Mouse (Mus musculus): ENCODE results near the gene Syngr1. TPM values are rescaled to one million over a fixed set of nuclear protein-coding genes. Genes with fewer than 3 reads are reported as not detected.

Gene Syngr1
- polyA plus RNA-seq, 1 experiment from 2014 or later: 24.3 TPM

DNA sequence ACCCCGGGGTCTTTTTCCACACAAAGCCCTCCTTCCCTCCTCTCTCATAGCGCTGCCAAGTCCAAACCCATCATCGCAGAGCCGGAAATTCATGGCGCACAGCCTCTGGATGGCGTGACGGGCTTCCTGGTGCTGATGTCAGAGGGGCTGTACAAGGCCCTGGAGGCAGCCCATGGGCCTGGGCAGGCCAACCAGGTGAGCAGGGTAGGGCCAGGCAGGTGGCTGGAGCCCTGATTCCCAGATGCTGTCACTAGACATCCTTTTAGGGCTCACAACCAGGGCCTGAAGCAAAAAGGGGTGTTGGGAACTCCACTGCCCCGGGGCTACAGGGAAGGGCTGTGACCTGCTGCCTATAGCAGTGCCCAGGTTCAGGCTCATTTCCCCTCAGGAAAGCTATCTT, 64.6 kb downstream of the Syngr1 start:
- ATAC-seq (replicated peaks; ENCODE audit: low FRiP score, low TSS enrichment, low read depth): no peak
- WGBS: 95% methylated on average over 8 of the region's 8 CpGs
- H3K9me3 ChIP-seq (ENCODE audit: control insufficient read depth, low read length): no peaks in the 10 kb centered on the region
- no peaks in the 10 kb centered on the region for H3K27me3 ChIP-seq (replicated peaks; ENCODE audit: control insufficient read depth, insufficient read depth, low read length)
- H3K27ac ChIP-seq (ENCODE audit: low read depth): no peak overlapping the region
- DNase-seq (ENCODE audit: low spot score): no peak
- H3K36me3 ChIP-seq (ENCODE audit: control insufficient read depth, insufficient read depth, low read length): peaks cover 97% of the 10 kb centered on the region
- no peak overlapping the region for H3K9ac ChIP-seq (ENCODE audit: low read length)
- no peak overlapping the region for H3K4me3 ChIP-seq (ENCODE audit: low read depth, low read length)
- H3K4me1 ChIP-seq (replicated peaks; ENCODE audit: control insufficient read depth, insufficient read depth, low read length): peaks cover 19% of the 10 kb centered on the region; the same call in 1 of the 2 replicates
- no peak overlapping the region for H3K4me2 ChIP-seq (ENCODE audit: low read length)

GRCm38 (mm10) chr15:80157197-80157943, 66.2 kb downstream of the Syngr1 start:
- Histone ChIP-seq H3K27me3 (replicated peaks; ENCODE audit: control insufficient read depth, insufficient read depth, low read length) (no peaks in the 10 kb centered on the region), H3K9ac (ENCODE audit: low read length) (no peak overlapping the region), H3K36me3 (ENCODE audit: control insufficient read depth, insufficient read depth, low read length) (peaks cover 99% of the 10 kb centered on the region), H3K4me3 (ENCODE audit: low read depth, low read length) (no peak overlapping the region), H3K4me1 (replicated peaks; ENCODE audit: control insufficient read depth, insufficient read depth, low read length) (peaks cover 19% of the 10 kb centered on the region; the same call in 1 of the 2 replicates), H3K9me3 (ENCODE audit: control insufficient read depth, low read length) (no peaks in the 10 kb centered on the region), H3K27ac (ENCODE audit: low read depth) (no peak overlapping the region), H3K4me2 (ENCODE audit: low read length) (no peak overlapping the region)
- no peak for ATAC-seq (replicated peaks; ENCODE audit: low FRiP score, low TSS enrichment, low read depth)
- DNase-seq (ENCODE audit: low spot score): no peak
- WGBS: 93% methylated on average over 22 of the region's 22 CpGs

- H3K4me2 ChIP-seq (ENCODE audit: low read length): no peak overlapping the region
- WGBS: 74% methylated on average over 5 of the region's 5 CpGs
- ATAC-seq (replicated peaks; ENCODE audit: low FRiP score, low TSS enrichment, low read depth) (no peak), DNase-seq (ENCODE audit: low spot score) (no peak)
- no peaks in the 10 kb centered on the region for H3K9me3 ChIP-seq (ENCODE audit: control insufficient read depth, low read length)
- H3K27me3 ChIP-seq (replicated peaks; ENCODE audit: control insufficient read depth, insufficient read depth, low read length): no peaks in the 10 kb centered on the region
- peaks cover 96% of the 10 kb centered on the region for H3K36me3 ChIP-seq (ENCODE audit: control insufficient read depth, insufficient read depth, low read length)
- no peak overlapping the region for H3K9ac ChIP-seq (ENCODE audit: low read length)
- H3K27ac ChIP-seq (ENCODE audit: low read depth): peak overlapping the region; percentile 71; the same call in 1 of the 2 replicates
- no peak overlapping the region for H3K4me3 ChIP-seq (ENCODE audit: low read depth, low read length)
- peaks cover 19% of the 10 kb centered on the region; the same call in 1 of the 2 replicates for H3K4me1 ChIP-seq (replicated peaks; ENCODE audit: control insufficient read depth, insufficient read depth, low read length)
Measured at GRCm38 (mm10) chr15:80158001-80158706, 67.0 kb downstream of the Syngr1 start.

- H3K4me2 ChIP-seq (ENCODE audit: low read length): no peak overlapping the region
- peaks cover 19% of the 10 kb centered on the region; the same call in 1 of the 2 replicates for H3K4me1 ChIP-seq (replicated peaks; ENCODE audit: control insufficient read depth, insufficient read depth, low read length)
- no peak overlapping the region for H3K9ac ChIP-seq (ENCODE audit: low read length)
- no peaks in the 10 kb centered on the region for H3K9me3 ChIP-seq (ENCODE audit: control insufficient read depth, low read length)
- DNase-seq (ENCODE audit: low spot score) (no peak), ATAC-seq (replicated peaks; ENCODE audit: low FRiP score, low TSS enrichment, low read depth) (no peak)
- no peaks in the 10 kb centered on the region for H3K27me3 ChIP-seq (replicated peaks; ENCODE audit: control insufficient read depth, insufficient read depth, low read length)
- peak overlapping the region; percentile 71 for H3K27ac ChIP-seq (ENCODE audit: low read depth)
- H3K4me3 ChIP-seq (ENCODE audit: low read depth, low read length): no peak overlapping the region
- WGBS: 38% methylated on average over 4 of the region's 4 CpGs
- peaks cover 90% of the 10 kb centered on the region for H3K36me3 ChIP-seq (ENCODE audit: control insufficient read depth, insufficient read depth, low read length)
Measured at GRCm38 (mm10) chr15:80158707-80159090, 67.6 kb downstream of the Syngr1 start.

DNA sequence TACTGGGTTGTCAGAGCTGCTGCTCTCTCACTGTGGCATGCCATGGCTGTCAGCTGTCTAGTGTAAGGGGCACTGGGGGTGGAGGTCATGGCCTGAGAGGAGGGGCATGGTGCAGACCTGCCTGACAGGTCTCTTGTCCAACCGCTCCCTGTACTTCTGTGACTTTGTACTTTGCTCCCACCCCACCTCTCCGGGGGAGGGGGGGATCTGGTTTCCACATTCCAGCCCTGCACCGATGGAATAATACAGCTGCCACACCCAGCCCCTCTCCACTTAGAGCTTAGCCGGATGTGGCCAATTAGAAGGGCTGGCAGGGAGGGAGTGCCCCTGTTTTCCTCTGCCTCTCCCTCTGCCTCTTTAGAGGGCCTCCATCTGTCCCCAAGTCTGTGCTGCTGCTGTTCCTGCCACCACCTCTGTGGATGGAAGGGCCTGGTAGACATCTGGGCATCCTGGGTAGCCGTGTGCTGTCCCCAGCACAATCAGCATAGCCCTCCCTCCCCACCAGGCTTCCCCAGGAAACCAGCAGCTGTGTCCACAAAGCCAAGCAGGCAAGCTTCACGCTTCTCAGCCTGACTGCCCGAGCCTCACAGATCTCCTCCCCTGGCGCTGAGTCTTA, 68.3 kb downstream of the Syngr1 start:
- peak; percentile 82 for DNase-seq (ENCODE audit: low spot score)
- Histone ChIP-seq H3K4me2 (ENCODE audit: low read length) (no peak overlapping the region), H3K4me1 (replicated peaks; ENCODE audit: control insufficient read depth, insufficient read depth, low read length) (peaks cover 19% of the 10 kb centered on the region; the same call in 1 of the 2 replicates), H3K36me3 (ENCODE audit: control insufficient read depth, insufficient read depth, low read length) (peaks cover 83% of the 10 kb centered on the region), H3K9me3 (ENCODE audit: control insufficient read depth, low read length) (no peaks in the 10 kb centered on the region), H3K9ac (ENCODE audit: low read length) (peak overlapping the region; percentile 13), H3K4me3 (ENCODE audit: low read depth, low read length) (no peak overlapping the region), H3K27ac (ENCODE audit: low read depth) (peak overlapping the region; percentile 82), H3K27me3 (replicated peaks; ENCODE audit: control insufficient read depth, insufficient read depth, low read length) (no peaks in the 10 kb centered on the region)
- 37% methylated on average over 8 of the region's 8 CpGs for WGBS
- ATAC-seq (replicated peaks; ENCODE audit: low FRiP score, low TSS enrichment, low read depth): peak; percentile 87

DNA sequence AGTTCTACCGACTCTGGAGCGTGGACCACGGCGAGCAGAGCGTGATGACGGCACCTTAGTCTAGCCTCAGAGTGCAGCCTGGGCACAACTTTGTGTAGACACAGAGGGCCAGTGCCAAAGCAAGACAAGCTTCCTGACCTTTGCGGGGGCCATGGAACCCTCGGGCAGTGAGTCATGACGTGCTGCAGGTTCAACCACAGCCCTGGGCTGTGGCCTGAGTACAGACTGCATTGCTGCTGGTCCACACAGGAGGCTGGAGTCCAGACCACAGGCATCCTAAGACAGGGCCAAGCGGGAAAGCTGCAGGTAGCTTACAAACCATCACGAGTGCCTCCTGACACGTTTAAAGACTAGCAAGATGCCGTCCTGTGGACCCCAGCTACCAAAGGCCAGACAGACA, 69.1 kb downstream of the Syngr1 start:
- H3K27me3 ChIP-seq (replicated peaks; ENCODE audit: control insufficient read depth, insufficient read depth, low read length): no peaks in the 10 kb centered on the region
- H3K36me3 ChIP-seq (ENCODE audit: control insufficient read depth, insufficient read depth, low read length): peaks cover 75% of the 10 kb centered on the region
- DNase-seq (ENCODE audit: low spot score): no peak
- H3K27ac ChIP-seq (ENCODE audit: low read depth): peak overlapping the region; percentile 82
- no peaks in the 10 kb centered on the region for H3K9me3 ChIP-seq (ENCODE audit: control insufficient read depth, low read length)
- H3K4me1 ChIP-seq (replicated peaks; ENCODE audit: control insufficient read depth, insufficient read depth, low read length): peaks cover 19% of the 10 kb centered on the region; the same call in 1 of the 2 replicates
- no peak overlapping the region for H3K4me2 ChIP-seq (ENCODE audit: low read length)
- ATAC-seq (replicated peaks; ENCODE audit: low FRiP score, low TSS enrichment, low read depth): no peak
- H3K9ac ChIP-seq (ENCODE audit: low read length): no peak overlapping the region
- WGBS: 87% methylated on average over 13 of the region's 13 CpGs
- no peak overlapping the region for H3K4me3 ChIP-seq (ENCODE audit: low read depth, low read length)

- DNase-seq (ENCODE audit: low spot score) (no peak), ATAC-seq (replicated peaks; ENCODE audit: low FRiP score, low TSS enrichment, low read depth) (no peak)
- WGBS: 94% methylated on average over 4 of the region's 4 CpGs
- Histone ChIP-seq H3K4me2 (ENCODE audit: low read length) (no peak overlapping the region), H3K36me3 (ENCODE audit: control insufficient read depth, insufficient read depth, low read length) (peaks cover 71% of the 10 kb centered on the region), H3K9ac (ENCODE audit: low read length) (no peak overlapping the region), H3K9me3 (ENCODE audit: control insufficient read depth, low read length) (no peaks in the 10 kb centered on the region), H3K27ac (ENCODE audit: low read depth) (peak overlapping the region; percentile 82; the same call in 1 of the 2 replicates), H3K4me3 (ENCODE audit: low read depth, low read length) (no peak overlapping the region), H3K4me1 (replicated peaks; ENCODE audit: control insufficient read depth, insufficient read depth, low read length) (peaks cover 19% of the 10 kb centered on the region; the same call in 1 of the 2 replicates), H3K27me3 (replicated peaks; ENCODE audit: control insufficient read depth, insufficient read depth, low read length) (no peaks in the 10 kb centered on the region)
Measured at GRCm38 (mm10) chr15:80160726-80161125, 69.6 kb downstream of the Syngr1 start.

- Histone ChIP-seq H3K9ac (ENCODE audit: low read length) (no peak overlapping the region), H3K4me1 (replicated peaks; ENCODE audit: control insufficient read depth, insufficient read depth, low read length) (peaks cover 19% of the 10 kb centered on the region; the same call in 1 of the 2 replicates), H3K4me3 (ENCODE audit: low read depth, low read length) (no peak overlapping the region), H3K9me3 (ENCODE audit: control insufficient read depth, low read length) (no peaks in the 10 kb centered on the region), H3K27me3 (replicated peaks; ENCODE audit: control insufficient read depth, insufficient read depth, low read length) (no peaks in the 10 kb centered on the region), H3K36me3 (ENCODE audit: control insufficient read depth, insufficient read depth, low read length) (peaks cover 66% of the 10 kb centered on the region), H3K27ac (ENCODE audit: low read depth) (no peak overlapping the region), H3K4me2 (ENCODE audit: low read length) (no peak overlapping the region)
- WGBS: 94% methylated on average over 3 of the region's 3 CpGs
- ATAC-seq (replicated peaks; ENCODE audit: low FRiP score, low TSS enrichment, low read depth) (no peak), DNase-seq (ENCODE audit: low spot score) (no peak)
Measured at GRCm38 (mm10) chr15:80161199-80161598, 70.1 kb downstream of the Syngr1 start.

Data from intestine, embryonic 14.5 days (tissue).